Mouse (Mus musculus): ENCODE results near the gene D17Wsu92e.

The D17Wsu92e gene

GRCm38 (mm10) chr17:27750451-27750942 is 70.0 kb downstream of the D17Wsu92e start:
- no peak for TF ChIP-seq GATA4 (IDR thresholded peaks at IDR 0.05; ENCODE audit: insufficient replicate concordance, low read length)

DNA sequence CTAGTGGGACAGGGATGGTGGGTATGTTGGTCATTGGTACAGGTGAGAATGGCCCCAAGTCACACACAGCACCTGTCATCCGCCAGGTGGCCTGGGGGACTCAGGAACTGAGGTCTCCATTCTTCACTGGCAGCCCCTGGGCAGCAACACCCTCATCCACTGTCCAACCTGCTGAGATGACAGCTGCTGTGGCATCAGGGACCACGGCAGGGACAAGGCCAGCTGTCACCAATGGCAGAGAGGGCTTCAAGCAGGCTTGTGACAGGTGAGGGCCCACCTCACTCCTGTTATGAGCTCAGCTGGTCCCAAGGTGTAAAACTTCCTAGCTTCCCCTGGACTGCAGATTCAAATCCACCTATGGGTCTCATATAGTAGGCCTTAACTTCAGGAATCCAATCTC is 72.3 kb downstream of the D17Wsu92e start:
- no peak for TF ChIP-seq GATA4 (IDR thresholded peaks at IDR 0.05; ENCODE audit: insufficient replicate concordance, low read length)

- TF ChIP-seq GATA4 (IDR thresholded peaks at IDR 0.05; ENCODE audit: insufficient replicate concordance, low read length), result no peak
Observed at GRCm38 (mm10) chr17:27746446-27746845, 74.0 kb downstream of the D17Wsu92e start.

GRCm38 (mm10) chr17:27740961-27741360 is 79.5 kb downstream of the D17Wsu92e start:
- TF ChIP-seq GATA4 (IDR thresholded peaks at IDR 0.05; ENCODE audit: insufficient replicate concordance, low read length), result no peak

- no peak for TF ChIP-seq GATA4 (IDR thresholded peaks at IDR 0.05; ENCODE audit: insufficient replicate concordance, low read length)
Observed at GRCm38 (mm10) chr17:27734344-27735073, 85.9 kb downstream of the D17Wsu92e start.

DNA sequence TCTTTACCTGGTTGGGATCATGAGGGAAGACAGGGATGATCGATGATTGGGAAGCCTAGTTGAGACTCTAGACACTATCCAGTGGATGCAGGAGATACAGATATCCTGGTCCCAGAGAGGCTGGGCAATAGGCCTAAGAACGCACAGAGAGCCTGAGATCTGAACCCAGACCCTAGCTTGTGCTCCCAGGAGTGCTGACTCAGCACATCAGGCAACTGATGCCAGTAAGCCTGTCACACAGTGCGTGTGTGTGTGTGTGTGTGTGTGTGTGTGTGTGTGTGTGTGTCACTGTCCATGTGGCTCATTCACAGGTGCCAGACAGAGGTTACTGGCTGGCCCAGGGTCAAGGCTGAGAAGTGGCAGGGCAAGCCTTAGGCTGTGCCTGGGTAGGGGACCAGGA is 87.8 kb downstream of the D17Wsu92e start:
- no peak for TF ChIP-seq GATA4 (IDR thresholded peaks at IDR 0.05; ENCODE audit: insufficient replicate concordance, low read length)

DNA sequence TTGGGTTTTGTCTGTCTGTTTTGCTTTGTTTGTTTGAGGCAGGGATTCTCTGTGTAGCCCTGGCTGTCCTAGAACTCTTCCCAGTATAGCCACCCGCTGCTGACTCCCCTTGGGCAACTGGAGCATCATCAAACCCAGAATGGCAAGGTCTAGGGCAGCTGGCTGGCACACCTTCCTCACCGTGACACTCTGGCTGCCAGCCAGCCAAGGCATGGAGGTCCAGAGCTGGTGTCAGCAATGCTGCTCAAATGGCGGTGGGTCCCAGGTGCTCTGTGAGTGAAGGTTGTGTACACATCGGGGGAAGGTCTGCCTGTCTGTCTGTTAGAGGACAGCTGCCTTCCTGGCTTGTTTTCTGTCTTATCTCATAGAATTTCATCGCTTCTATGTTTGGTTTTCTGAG is 88.3 kb downstream of the D17Wsu92e start:
- TF ChIP-seq GATA4 (IDR thresholded peaks at IDR 0.05; ENCODE audit: insufficient replicate concordance, low read length), result no peak

DNA sequence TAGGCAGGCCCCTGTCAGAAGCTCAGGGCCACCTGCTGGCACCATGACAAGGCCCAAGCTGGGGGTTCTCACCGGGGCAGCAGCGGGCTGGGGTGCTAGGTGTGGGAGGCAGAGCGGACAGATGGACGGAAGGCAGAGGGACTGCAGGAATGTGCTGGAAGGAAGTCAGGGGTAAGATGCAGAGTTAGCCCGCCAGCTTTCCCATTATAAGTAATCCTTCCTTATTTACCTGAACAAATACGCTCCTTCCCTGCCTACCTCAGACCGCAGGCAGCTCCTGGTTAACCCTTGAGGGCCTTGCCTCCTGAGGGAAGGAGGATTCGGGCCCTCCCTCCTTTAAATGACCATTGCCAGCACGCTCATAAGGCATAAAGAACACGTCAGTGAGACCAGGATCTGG is 91.7 kb downstream of the D17Wsu92e start, which contains the start of gene Spdef:
Spdef (minus strand) TSS at position 186 of the 400 bp plus-strand sequence.
- no peak for TF ChIP-seq GATA4 (IDR thresholded peaks at IDR 0.05; ENCODE audit: insufficient replicate concordance, low read length)

DNA sequence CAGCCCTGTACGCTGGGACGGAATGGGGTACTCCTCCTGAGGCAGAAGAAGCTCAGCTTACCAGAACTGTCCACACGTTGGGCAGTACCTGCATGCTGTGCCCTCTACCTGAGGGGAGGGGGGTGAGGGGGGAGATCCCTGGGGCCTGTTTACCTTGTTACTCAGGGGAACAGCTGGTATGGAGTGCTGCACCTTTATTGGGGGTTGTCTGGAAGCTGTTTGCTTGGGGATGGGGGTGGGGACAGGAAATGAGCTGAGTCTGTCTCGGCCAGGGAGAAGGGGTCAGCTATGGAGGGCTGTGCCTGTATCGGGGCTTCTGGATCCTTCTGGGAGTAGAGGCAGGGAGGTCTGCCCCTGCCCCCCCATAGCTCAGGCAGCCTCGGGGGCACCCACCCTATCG is 93.9 kb downstream of the D17Wsu92e start:
- TF ChIP-seq GATA4 (IDR thresholded peaks at IDR 0.05; ENCODE audit: insufficient replicate concordance, low read length), result no peak

GRCm38 (mm10) chr17:27725412-27725811 is 95.0 kb downstream of the D17Wsu92e start:
- TF ChIP-seq GATA4 (IDR thresholded peaks at IDR 0.05; ENCODE audit: insufficient replicate concordance, low read length), result no peak

GRCm38 (mm10) chr17:27725011-27725410 is 95.4 kb downstream of the D17Wsu92e start:
- TF ChIP-seq GATA4 (IDR thresholded peaks at IDR 0.05; ENCODE audit: insufficient replicate concordance, low read length), result no peak

- TF ChIP-seq GATA4 (IDR thresholded peaks at IDR 0.05; ENCODE audit: insufficient replicate concordance, low read length), result no peak
Observed at GRCm38 (mm10) chr17:27724327-27724726, 96.1 kb downstream of the D17Wsu92e start.

DNA sequence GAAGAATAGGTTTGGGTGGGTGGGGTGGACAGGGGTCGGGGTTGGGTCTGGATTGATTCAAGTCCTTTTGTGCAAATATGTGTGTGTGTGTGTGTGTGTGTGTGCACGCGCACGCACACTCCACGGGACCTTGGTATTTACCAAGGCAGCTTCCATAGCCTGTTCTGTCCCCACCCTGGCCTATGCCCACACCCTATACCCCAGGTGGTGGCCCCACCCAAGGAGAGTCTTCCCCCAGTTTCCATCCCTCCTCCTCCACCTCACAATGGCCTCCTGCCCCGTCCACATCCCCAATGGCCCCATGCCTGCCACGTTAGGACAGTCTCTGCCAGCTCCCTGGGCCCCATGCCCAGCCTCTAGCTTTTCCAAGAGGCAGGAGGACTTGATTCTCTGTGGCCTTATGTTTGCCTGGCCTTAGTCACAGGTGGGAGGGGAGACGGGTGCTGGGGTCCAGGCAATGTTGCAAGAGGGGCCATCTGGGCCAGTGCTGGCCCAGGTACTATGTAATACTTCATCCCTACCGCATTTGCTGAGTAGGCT is 99.3 kb downstream of the D17Wsu92e start:
- no peak for TF ChIP-seq GATA4 (IDR thresholded peaks at IDR 0.05; ENCODE audit: insufficient replicate concordance, low read length)

DNA sequence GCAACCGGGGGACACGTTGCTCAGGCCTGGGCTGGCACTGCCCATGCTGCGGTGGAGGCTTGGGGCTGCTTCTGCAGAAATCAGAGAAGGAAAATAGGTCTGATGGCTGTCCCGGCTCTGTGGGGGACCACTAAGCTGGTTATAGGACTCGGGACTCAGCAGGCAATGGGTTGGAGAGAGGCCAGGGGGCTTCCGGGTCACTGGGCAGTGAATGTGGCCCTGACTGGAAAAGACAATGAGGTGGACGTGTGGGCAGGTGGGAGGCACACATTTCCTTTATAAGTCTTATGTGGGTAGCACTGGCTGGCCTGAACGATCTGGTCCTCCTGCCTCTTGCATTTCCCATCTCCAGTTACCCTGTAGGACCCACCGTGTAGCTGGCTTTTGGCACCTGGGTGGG is 100.1 kb downstream of the D17Wsu92e start:
- no peak for TF ChIP-seq GATA4 (IDR thresholded peaks at IDR 0.05; ENCODE audit: insufficient replicate concordance, low read length)

- TF ChIP-seq GATA4 (IDR thresholded peaks at IDR 0.05; ENCODE audit: insufficient replicate concordance, low read length), result no peak
Observed at GRCm38 (mm10) chr17:27719663-27720062, 100.8 kb downstream of the D17Wsu92e start.

DNA sequence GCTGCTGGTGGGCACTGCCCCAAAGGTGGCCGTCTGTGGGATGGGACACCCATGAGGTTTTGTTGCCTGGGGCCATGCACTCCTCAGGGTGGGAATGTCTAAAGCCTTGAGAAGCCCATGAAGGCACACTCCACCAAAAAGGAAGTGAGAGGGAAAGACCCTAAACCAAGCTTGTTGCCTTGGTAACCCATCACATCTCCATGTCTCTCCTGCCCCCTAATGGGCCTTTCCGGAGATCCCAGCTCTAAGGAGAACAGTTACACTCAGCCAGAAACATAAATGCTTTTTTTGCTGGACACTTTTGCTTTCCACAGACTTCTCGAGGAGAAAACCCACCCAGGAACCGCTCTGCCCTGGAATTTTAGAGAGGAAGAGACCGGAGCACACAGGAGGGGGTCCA is 102.2 kb downstream of the D17Wsu92e start:
- no peak for TF ChIP-seq GATA4 (IDR thresholded peaks at IDR 0.05; ENCODE audit: insufficient replicate concordance, low read length)

- no peak for TF ChIP-seq GATA4 (IDR thresholded peaks at IDR 0.05; ENCODE audit: insufficient replicate concordance, low read length)
Observed at GRCm38 (mm10) chr17:27716804-27717203, 103.6 kb downstream of the D17Wsu92e start.

All from liver, adult (tissue).